Mouse (Mus musculus) monocyte, adult 2 months (primary cell): ENCODE results near the gene Adpgk.
A peak's percentile ranks its signal among the peaks of the same experiment; 100 is the strongest.
"Not testable (repeated sequence)": the region's sequence is repeated elsewhere in the genome, so short reads cannot be mapped to it uniquely, and the experiment has no call there.

Experiments
- DNase-seq, 2 experiments: peaks; one replicate each; pipeline ENCODE4 v3.0.0; 2022; ENCODE audit warnings: low spot score in 2 of 2, low read depth in 1 of 2

Gene Adpgk

DNA sequence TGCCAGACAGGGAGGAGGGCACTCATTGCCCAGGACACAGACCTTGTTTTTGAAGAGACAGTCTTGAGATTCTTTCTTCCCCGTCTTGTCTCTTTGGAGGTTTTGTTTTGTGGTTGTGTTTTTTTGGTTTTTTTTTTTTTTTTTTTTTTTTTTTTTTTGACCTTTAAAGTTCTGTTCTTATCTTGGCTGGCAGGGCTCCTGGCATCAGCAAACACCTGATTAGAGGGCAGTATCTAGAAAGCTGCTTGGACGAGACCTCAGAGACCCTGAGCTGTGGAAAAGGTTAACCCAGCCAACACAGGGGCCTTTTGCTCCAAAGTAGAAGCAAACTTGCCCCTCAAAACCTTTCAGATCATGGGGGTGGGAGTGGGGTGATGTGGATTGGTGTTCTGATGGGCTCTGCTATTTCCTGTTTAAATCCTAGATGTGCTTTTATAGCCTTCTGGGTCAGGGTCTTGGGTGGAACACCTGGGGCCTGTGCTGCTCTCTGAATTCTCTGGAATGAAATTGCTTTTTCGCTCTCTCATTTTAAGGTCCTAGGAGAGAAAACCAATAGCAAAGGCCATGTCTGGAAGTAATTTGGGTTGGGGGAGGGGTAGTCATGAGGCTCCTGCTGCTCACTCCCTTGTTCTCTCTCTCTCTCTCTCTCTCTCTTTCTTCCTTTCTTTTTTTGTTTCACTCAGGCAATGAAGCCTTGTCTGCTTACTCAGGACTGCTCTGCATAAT lies 2.5 kb upstream of the Adpgk start:
- DNase-seq, result no peak

DNA sequence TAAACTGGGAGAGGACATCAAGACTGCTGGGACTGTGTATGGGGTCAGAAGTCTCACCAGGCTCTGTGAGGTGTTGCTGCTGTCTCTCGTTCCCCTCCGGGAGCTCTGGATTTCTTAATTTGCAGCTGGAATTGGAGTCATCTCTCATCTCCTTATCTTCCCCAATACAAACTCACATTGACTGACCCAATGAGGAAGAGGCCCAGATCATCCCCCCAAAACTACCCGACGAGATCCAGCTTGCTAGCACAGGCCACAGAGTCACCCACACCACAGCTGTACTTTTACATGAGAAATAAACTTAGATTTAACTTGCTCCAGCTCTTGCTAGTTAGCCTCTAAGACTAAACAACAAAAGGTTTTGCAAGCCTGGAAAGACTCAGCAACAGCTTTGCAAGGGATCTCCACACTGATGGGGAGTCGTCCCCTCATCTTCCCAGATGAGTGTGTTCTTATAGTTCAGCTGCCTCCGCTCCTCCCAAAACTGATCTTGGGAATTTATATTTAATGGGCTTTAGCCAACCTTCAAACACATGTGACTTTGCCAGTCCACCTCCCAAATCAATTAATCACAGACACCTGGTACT lies 1.7 kb upstream of the Adpgk start:
- DNase-seq, result no peak

DNA sequence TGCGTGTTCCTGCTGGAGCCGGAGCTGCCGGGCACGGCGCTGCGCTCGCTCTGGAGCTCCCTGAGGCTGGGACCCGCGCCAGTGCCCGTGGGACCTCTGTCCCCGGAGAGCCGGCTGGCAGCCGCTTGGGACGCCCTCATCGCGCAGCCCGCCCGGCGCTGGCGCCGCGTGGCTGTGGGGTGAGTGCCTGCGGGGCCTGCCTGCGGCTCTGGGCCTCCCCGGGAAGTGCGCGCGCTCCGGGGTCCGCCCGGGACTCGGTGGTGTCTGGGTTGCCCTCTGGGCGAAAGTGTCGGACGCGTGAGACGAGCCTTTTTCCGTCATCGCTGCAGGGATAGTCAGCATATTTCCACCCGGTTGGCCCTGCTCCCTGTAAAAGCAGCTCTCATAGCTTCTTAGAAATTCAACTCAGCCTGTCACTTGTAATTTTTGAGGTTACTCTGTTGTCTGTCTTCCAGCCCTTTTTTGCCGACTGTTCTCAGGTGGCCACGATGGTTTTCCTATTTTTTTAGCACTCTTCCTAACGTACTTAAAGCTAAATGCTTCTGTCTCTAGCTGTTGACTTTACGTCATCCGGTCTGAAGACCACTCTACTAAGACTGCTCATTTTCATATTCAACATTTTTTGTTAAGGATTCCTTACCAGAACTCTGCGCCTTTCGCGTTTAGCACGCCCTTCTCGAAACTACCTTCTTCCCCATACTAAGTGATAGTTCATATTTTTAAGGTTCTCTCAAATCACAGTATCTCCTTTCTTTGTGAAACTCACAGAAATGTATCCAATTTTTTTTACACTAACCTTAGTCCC lies 532 bp downstream of the Adpgk start:
- DNase-seq, result no peak

DNA sequence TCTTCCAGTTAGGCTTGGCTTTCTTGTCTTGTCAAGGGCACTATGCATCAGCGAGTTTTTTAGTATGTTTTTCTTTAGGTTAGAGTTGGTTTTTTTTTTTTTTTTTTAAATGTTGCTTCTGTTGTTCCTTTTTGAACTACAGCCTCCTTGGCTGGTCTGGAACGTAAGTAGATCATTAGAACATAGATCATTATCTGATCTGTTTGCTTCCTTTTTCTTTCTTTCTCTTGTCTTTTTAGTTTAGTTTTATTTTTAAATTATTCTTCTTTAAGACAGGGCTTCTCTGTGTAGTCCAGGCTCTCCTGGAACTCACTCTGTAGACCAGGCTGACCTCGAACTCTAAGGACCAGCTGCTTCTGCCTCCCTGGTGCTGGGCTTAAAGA lies 1.1 kb downstream of the Adpgk start:
- DNase-seq, result no peak

DNA sequence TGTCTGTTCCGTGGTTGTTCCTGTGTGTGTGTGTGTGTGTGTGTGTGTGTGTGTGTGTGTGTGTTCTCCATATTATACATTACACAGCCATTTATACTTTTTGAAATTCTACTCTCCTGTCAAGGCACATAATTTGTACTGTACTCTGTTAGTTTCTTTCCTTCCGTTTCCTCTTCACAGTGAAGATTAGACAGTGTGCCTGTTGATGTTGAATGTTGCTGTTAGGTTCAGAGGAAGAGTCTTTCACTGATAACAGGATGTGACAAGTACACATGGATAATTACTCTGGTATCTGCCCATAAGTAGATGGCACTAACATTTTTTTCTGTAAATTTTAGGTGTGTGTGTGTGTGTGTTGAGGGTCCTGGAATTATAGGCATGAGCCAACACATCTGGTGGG lies 5.1 kb downstream of the Adpgk start:
- no peak for DNase-seq

DNA sequence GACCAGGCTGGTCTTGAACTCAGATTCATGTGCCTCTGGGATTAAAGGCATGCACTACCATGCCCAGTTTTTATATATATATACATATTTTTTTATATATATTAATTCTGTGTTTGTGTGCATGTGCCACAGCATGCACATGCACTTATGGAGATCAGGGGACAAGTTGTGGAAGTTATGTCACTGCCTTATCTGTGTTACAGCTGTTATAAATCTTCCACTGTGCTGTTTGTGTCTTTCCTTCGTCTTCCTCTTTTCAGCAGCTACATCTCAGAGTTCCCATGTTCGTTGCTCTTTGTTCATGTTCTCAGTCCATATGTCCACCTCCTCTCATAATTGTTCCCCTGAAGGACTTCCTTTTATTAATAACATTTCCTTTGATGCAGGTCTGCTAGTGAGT lies 16.5 kb downstream of the Adpgk start:
- no peak for DNase-seq

DNA sequence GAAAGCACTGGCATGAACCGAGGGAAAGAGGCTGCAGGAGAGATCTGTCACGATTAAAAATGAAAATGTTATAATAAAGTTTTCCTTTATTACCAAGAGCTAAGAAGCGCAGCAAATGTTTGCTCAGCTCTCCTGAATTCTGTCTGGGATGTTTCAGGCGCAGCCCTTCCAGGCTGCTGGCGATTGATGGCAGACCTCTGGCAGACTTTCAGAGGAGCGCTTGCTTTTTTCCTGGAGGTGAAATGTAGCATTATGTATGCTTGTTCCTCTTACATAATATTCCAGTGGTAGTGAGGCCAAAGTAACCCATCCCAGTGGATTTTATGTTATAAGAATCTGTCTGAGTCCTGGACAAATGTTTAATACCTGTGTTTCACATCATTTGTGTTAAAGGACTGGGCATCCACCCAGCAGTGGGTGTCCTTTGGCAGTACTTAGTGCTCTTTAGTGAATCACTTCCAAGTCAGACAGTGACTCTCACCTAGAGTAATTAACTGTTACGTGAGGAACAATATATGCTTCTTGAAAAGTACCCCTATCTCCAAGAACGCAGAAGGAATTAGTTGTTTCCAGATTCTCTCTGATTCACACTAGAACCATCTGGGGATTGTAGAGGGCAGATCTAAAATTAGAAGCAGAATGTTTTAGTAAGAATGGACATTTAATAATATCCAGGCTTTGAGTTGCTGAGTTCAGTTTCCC lies 19.4 kb downstream of the Adpgk start:
- DNase-seq, result no peak

DNA sequence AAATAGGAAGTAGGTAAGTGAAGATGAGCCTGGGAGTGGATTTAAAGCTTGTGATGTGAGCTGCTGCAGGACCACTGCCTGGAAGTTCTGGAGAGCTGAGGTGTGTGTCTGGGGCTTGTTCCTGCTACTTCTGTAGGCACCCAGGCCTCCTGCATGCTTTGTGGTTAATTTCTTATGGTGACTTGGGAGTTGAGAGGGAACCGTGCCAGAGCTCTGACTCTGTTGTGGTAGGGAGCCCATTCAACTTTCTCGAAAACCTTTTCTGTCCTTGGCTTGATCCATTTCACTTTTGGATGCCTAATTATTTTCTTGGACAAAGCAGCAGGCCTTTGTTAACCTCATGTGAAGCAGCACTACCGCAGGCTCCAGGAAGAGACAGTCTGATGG lies 19.9 kb downstream of the Adpgk start:
- DNase-seq, result no peak

DNA sequence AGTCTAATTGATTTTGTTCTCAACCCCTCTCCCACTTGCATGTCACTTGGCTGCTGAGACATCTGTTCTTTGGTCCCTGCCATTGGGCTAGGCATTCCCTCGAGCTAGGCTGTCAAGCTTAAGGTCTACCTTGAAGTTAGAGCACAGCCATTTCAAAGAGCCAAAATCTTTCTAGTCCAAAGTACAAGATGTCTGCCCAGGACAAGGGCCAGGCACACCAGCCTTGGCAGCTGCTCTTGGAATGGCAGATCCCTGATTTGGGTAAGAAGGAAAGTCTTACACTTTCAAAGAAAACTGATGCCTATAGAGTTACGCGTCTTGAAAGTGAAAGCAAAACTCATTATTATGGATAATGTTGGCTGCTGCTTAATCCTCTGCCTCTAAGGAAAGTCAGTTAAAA lies 24.8 kb downstream of the Adpgk start:
- no peak for DNase-seq

DNA sequence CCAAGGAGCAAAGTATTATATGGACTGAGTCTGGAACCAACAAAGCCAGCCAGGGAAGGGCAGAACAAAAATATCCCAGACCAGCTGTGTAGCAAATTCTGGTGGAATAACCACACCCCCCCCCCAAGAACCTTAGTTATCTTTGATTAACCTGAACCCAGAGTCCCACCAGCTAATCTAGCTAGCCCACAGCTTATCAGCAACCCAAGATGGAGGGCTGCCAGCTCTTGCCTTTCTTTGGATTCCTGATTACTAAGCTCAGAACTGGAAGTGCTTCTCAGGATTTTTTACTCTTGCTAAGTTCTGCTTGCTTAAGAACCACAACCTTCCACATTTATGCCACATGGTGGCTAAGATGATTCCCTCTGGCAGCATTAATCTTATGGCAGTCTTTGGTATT lies 33.0 kb downstream of the Adpgk start:
- DNase-seq, result no peak

DNA sequence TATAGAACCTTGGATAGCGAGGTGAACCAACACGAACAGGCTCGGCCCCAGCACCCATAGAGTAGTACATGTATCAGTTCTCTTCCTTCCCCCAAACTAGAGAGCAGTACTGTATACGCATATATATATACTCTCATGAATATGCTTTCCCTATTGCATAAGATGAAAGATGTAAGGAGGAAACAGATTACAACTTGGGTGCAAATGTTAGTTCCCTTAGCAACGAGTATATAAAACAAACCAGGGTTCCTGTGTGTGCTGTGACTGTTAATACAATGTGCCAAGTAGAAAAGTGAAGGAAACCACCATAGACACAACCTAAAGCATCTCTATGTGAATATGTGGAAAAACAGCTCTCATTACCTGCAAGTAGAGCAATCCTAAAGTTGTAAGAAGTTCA lies 38.7 kb downstream of the Adpgk start:
- no peak for DNase-seq

DNA sequence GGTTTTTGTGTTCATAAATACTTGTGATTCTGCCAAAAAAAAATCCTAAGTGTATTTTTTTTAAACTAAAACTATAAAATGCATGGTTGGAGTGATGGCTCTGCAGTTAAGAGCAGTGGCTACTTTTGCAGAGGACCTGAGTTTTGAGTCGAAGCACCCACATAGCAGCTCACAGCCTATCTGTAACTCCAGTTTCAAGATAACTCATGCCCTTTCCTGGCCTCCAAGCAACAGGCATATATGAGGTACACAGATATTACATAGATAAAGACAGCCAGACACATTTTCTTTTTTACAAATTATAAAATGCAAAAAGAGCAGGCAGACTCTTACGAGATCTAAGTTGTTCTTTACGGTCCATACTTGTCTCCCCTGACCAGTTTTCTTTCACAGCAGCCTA lies 45.2 kb downstream of the Adpgk start:
- no peak for DNase-seq

DNA sequence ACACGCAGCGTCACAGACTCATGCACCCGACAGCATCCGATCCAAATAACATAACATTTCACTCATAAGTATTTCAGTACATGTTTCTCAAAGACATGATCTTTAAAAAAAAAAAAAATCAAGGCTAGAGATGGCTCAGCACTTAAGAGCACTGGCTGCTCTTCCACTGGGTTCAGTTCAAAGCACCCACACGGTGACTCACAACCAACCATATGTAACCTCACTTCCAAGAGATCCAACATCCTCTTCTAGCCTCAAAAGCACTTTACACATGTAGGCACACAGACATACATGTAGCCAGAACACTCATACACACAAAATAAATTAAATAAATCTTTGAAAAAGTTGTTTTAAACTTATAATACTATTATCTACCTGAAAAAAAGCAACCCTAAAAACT lies 46.5 kb downstream of the Adpgk start:
- DNase-seq, result no peak

DNA sequence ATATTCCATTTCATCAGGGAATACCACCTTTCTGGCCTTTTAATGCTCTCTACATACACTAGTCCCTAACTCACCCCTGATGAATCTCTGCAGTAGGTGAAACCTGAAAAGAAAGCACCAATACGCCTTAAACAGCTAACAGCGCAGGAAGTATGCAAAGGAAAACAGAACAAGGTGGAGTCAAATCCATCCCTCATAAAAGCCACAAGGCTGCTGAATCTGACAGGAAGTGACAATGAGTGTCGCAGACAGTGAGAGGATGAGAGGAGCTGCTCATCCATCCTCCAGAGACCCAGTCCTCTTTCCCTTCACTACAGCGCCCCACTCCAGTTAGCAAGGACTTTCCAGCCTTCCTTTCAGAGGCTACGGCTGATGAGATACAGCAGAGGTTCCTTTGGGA lies 47.1 kb downstream of the Adpgk start:
- DNase-seq, result no peak

DNA sequence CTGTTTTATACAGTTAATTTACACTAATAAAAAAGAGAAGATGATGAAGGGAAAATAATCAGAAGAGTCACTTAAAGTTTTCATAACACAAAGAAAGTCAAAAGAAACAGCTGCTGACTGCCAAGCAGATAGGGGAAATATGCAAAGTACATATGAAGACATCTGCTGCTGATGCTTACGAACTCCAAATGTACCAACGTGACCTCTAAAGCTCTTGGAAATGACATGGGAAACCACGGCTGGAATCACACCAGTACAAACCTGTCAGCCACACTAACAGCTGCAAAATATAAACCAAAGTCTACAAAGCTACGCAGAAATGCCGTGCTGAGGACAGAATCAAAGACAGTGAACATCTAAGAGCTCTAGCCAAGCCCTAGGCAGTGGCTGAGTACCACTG lies 47.7 kb downstream of the Adpgk start:
- no peak for DNase-seq

DNA sequence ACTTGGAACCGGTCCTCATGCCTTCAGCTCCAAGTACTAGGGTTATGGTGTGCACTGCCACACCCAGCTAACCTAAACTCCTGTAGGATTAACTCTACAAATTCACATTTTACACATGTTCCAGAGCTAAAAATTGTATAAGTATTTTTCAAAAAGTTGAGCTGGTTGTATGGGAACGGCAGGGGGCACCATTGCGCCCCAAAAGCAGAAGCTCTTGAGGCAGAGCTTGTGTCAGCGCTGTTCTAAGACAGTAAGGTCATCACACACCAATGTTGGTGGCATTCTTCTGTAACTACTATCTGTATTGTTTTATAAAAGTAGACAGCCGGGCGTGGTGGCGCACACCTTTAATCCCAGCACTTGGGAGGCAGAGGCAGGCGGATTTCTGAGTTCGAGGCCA lies 48.6 kb downstream of the Adpgk start:
- DNase-seq, result peak in 1 of 2 experiments; percentile 4

DNA sequence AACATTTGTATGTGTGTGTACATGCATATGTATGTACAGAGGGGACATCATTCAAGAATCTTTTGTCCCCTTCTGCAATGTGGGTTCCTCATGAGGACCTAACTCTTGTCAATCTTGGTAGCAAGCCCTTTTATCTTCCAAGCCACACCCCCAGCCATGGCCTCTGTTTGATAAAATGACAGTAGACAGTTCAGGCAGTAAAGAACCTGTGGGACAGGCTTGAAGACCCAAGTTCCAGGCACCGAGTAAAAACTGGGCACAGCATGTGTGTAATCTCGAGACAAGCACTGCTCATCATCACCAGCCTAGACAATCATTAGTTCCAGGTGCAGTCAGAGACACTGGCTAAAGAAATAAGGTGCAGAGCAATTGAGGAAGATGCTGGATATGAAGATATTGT lies 54.8 kb downstream of the Adpgk start:
- DNase-seq, result no peak

DNA sequence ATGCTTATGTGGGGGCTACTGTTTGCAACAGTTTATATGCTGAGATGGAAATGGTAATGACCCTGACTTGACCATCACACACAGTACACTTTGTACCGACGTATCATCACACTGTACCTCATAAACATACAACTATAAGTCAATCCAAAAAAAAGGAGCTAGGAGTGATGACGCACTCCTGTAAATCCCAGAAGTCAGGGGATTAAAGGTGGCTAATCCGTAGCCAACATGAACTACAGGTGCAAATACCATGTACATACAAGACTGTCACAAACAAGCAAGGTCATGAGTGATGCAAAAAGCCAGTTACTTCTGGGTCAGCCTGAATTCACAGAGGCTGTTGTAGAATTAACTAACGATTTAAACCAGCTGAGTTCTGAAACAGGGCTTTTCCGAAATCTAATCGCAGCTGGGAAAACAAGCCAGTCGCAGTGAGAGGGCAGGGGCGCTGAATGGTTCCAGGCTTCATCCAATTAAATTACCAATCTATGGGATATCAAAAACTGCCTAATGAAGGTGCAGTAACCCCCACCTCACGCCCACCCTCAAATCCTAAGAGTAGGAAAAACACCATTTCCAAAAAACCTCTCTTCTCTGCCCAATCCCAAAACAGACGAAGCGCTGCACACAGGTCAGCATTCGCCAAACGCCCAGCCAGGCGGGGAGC lies 61.4 kb downstream of the Adpgk start:
- DNase-seq, result no peak

DNA sequence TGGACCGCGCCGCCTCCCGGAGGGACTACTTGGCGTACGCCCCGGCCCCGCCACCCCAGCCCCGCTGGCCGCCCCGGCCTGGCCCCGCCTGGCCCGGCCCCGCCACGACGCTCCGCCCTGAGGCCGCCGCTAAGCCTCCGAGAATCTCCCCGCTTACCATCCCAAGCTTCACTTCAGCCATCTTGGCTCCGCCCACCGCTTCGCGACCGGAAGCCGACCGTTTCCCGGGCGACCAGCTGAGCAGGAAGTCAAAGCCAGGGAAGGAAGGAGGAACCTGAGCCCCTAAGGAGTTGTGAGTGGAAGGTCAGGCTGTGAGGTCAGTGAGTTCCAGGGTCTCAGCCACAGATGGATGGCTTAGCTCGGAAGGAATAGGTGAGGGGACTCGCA lies 61.9 kb downstream of the Adpgk start, which contains the start of gene Bbs4:
Gene Bbs4 (minus strand): TSS at position 256 of the 387 bp plus-strand sequence.
- peak; percentile 76 to 81 for DNase-seq

DNA sequence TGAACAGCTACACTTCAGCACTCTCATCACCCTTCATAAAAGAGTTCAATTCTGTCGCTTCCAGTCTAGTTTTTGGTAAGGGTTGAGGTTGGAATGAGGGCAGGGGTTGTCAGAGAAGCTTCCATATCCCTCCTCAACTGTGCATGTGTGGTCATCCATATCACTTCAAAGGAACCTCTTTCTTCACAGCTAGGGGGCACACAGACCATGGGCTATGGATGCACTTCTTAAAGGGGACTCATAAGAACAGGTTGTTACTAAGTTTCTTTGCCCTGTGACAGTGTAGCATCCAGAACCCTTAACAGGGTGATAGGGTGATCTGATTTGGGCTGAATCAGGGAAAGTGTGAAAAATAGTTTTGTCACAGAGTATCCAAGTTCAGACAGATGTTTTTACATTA lies 66.7 kb downstream of the Adpgk start:
- DNase-seq, result not testable (repeated sequence)

DNA sequence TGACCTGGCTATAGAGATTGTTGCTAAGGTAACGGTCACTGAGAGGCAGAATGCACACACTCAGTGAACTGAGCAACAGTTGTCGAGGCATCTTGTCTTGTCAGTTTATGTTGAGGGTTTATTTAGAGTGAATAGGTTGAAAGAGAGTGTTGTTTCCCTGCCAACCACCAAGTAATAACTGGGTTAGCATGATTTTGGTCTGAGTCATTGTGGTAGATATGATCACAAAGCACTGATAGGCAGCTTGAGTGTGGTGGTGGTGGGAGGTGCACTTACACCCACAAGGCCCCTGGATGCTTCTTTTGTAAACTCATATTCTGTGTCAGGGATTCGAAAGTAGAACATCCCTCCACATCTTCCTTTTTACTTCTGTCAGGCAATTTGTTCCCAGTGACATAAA lies 69.1 kb downstream of the Adpgk start:
- DNase-seq, result not testable (repeated sequence)
